Mouse (Mus musculus) lung, embryonic 16.5 days (tissue): ENCODE data around the gene Tsen2. TPM values are rescaled to one million over a fixed set of nuclear protein-coding genes. Genes with fewer than 3 reads are reported as not detected.
A peak's percentile ranks its signal among the peaks of the same experiment; 100 is the strongest.

Experiments used
- ATAC-seq: fragments of 200-750 bp; cut with Nextera tagmentation; 2 replicates; pipeline ENCODE4 v1.8.0; 2017; ENCODE audit warnings: low read depth, mild to moderate bottlenecking, moderate library complexity
- H3K27ac ChIP-seq: fragments of 300-500 bp; sonication (generic); 2 replicates; pipeline ENCODE4 v1.5.1; 2014; ENCODE audit warnings: mild to moderate bottlenecking, control low read depth, low read length
- H3K27me3 ChIP-seq: fragments of 300-500 bp; sonication (generic); 2 replicates; pipeline ENCODE4 v1.6.1; 2014; ENCODE audit warnings: low read depth, low read length, mixed read lengths; ENCODE audit not compliant: control insufficient read depth, insufficient read depth
- H3K36me3 ChIP-seq: fragments of 300-500 bp; sonication (generic); 2 replicates; pipeline ENCODE4 v1.6.1; 2014; ENCODE audit warnings: low read length; ENCODE audit not compliant: control insufficient read depth, insufficient read depth
- H3K4me1 ChIP-seq: fragments of 300-500 bp; sonication (generic); replicated peaks from 2 replicates; pipeline ENCODE4 v1.6.1; 2014; ENCODE audit warnings: low read length, mixed read lengths; ENCODE audit not compliant: control insufficient read depth, insufficient read depth
- H3K4me2 ChIP-seq: fragments of 300-500 bp; sonication (generic); 2 replicates; pipeline ENCODE4 v1.6.1; 2014; ENCODE audit warnings: low read depth, low read length, control low read depth
- H3K4me3 ChIP-seq: fragments of 300-500 bp; sonication (generic); 2 replicates; pipeline ENCODE4 v1.5.1; 2014; ENCODE audit warnings: mild to moderate bottlenecking, low read length, control low read depth
- H3K9ac ChIP-seq: fragments of 300-500 bp; sonication (generic); 2 replicates; pipeline ENCODE4 v1.6.1; 2014; ENCODE audit warnings: low read length, control low read depth
- H3K9me3 ChIP-seq: fragments of 300-500 bp; sonication (generic); 2 replicates; pipeline ENCODE4 v1.6.1; 2016; ENCODE audit warnings: low read length; ENCODE audit not compliant: control insufficient read depth
- WGBS: fragments of 180-500 bp; shearing (Covaris S2); extraction: QIAGEN DNeasy Blood & Tissue Kit; methylation state at CpG from one replicate; pipeline ENCODE4 v1.1.7; 2014; 5-methylcytosine and 5-hydroxymethylcytosine counted together
- polyA plus RNA-seq: library from polyadenylated mRNA; unstranded; fragments of >200 nt; fragmentation: Nextera tagmentation; extraction: Ambion mirVana; gene quantifications from 2 replicates; pipeline ENCODE4 v1.2.1, GENCODE M21; 2015

The Tsen2 gene
- polyA plus RNA-seq, result 23.9 and 24.8 TPM in 2 replicates

DNA sequence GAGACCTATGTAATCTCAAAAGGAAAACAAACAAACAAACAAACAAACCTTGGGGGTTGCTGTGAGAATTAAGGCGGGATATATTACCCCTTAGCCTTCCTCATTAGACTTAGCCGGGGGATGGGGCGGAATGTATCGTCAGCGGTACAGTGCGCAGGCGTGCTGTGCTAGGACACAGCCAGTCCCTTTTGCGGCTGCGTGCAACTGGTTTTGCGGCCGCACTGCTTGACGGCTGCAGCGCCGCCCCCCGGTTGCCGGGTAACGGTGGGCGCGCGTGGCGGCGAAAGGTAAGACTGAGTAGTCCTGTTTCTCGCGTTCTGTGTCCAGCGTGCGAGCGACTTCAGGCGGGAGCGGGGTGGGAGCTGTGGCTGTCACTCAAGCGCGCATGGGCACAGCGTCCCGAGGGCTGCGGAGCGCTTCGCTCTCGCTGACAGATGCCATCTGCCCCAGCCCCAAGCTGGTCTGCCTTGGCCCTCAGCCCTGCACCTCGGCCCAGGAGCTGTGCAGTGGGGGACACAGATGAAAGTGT, at the start of gene Tsen2:
Gene Tsen2 (plus strand): TSS at position 223 of the 529 bp plus-strand sequence.
- H3K4me1 ChIP-seq, result peaks cover 9% of the 10 kb centered on the region; the same call in 1 of the 2 replicates
- H3K4me2 ChIP-seq, result peak within 1 kb of the TSS; percentile 72
- H3K27ac ChIP-seq, result peak within 1 kb of the TSS; percentile 78
- H3K9ac ChIP-seq, result peak within 1 kb of the TSS; percentile 92
- H3K9me3 ChIP-seq, result no peaks in the 10 kb centered on the region
- H3K27me3 ChIP-seq, result no peaks in the 10 kb centered on the region
- 0% methylated on average over 38 of the region's 38 CpGs for WGBS
- H3K4me3 ChIP-seq, result peak within 1 kb of the TSS; percentile 83
- peaks cover 4% of the 10 kb centered on the region; the same call in 1 of the 2 replicates for H3K36me3 ChIP-seq
- peak; percentile 95 for ATAC-seq

DNA sequence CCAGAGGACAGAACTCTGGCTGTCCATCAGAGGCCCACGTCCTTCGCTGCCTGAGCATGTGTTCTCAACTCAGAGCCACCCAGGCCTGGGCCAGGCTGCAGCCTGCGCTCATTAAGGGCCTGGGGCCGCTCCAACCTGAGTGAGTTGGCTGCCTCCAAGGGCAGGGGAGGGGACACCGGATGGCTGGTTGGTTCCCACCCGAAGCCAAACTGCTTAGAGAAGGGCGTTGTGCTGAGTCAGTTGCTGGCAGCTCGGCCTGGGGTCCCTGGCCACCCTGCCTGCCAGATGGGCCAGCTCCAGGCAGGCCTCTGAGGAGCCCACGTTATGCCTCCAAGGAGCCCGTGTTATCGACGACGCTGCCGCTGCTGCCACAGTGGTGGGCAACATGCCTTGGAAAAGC, 44.9 kb upstream of the Tsen2 start:
- H3K4me2 ChIP-seq, result no peak overlapping the region
- H3K36me3 ChIP-seq, result no peaks in the 10 kb centered on the region
- no peak overlapping the region for H3K4me3 ChIP-seq
- H3K27ac ChIP-seq, result no peak overlapping the region
- ATAC-seq, result peak; percentile 84
- no peak overlapping the region for H3K9ac ChIP-seq
- WGBS, result 47% methylated on average over 14 of the region's 14 CpGs
- no peaks in the 10 kb centered on the region for H3K9me3 ChIP-seq
- H3K27me3 ChIP-seq, result no peaks in the 10 kb centered on the region
- H3K4me1 ChIP-seq, result peaks cover 19% of the 10 kb centered on the region; the same call in 1 of the 2 replicates

DNA sequence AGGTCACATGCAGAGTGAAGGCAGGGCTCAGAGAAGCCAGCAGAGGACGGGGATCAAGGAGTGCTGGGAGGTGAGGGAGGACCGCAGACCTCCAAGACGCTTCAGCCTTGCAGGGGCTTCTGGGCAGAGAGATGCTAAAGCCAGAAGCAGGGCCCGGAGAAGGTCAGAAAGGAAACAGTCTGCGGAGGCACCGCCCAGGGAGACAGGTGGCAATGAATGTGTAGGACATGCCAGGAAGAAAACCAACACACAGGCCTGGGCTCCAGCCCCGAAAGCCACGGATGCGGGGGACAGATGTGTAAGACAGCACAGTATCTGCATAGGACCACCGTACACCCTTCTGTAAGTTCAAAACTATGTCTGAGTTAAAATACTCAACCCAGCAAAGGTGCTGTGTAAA, 44.2 kb upstream of the Tsen2 start:
- 80% methylated on average over 10 of the region's 10 CpGs for WGBS

DNA sequence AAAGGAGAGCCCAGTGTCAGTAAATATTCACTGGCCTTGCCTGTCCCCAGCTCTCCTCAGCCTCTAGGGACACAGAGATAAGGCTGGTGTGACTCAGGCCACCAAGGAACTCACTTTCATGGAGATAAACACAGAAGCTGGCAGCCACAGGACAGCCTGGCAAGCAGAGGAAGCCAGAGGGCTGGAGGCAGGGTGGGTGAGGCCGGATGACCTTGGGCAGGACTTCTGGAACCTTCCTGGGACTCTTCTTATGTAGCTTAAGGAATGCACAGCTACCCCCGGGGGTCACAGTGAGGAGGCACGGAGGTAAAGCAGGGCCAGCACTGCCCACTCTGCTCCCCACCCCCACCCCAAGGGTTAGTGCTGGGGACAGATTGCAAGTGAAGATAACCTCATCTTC, 43.3 kb upstream of the Tsen2 start:
- Histone ChIP-seq H3K27ac (no peak overlapping the region), H3K4me1 (peaks cover 20% of the 10 kb centered on the region; the same call in 1 of the 2 replicates), H3K27me3 (no peaks in the 10 kb centered on the region), H3K9ac (no peak overlapping the region), H3K4me2 (no peak overlapping the region), H3K9me3 (no peaks in the 10 kb centered on the region), H3K4me3 (no peak overlapping the region), H3K36me3 (no peaks in the 10 kb centered on the region)
- no peak for ATAC-seq
- WGBS, result 35% methylated on average over 3 of the region's 3 CpGs

More for the DNA sequence above, 44.2 kb upstream of the Tsen2 start:
- no peaks in the 10 kb centered on the region for H3K9me3 ChIP-seq
- peaks cover 20% of the 10 kb centered on the region; the same call in 1 of the 2 replicates for H3K4me1 ChIP-seq
- no peak overlapping the region for H3K4me3 ChIP-seq
- no peak overlapping the region for H3K4me2 ChIP-seq
- no peaks in the 10 kb centered on the region for H3K36me3 ChIP-seq
- H3K9ac ChIP-seq, result no peak overlapping the region
- H3K27me3 ChIP-seq, result no peaks in the 10 kb centered on the region
- no peak overlapping the region for H3K27ac ChIP-seq
- no peak for ATAC-seq

DNA sequence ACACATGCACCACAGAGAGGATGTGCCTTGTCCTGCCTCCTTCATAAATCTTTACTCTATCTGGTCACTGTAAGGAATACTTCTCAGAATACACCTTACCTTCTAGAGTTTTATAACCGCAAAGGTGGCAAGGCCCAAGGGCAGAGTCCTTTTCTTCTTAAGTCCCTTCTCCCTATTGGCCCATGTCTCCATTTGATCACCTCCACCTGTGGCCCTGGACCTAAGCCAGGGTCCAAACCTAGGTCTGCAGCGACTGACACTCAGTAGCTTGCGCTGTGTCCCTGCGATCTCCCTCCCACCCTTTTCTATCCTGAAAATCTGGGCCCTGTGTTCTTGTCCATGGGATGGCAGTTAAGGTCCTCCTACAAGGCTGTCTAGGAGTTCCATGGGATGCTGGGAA, 41.4 kb upstream of the Tsen2 start:
- 95% methylated on average over 4 of the region's 4 CpGs for WGBS
- ATAC-seq, result no peak
- no peak overlapping the region for H3K27ac ChIP-seq

DNA sequence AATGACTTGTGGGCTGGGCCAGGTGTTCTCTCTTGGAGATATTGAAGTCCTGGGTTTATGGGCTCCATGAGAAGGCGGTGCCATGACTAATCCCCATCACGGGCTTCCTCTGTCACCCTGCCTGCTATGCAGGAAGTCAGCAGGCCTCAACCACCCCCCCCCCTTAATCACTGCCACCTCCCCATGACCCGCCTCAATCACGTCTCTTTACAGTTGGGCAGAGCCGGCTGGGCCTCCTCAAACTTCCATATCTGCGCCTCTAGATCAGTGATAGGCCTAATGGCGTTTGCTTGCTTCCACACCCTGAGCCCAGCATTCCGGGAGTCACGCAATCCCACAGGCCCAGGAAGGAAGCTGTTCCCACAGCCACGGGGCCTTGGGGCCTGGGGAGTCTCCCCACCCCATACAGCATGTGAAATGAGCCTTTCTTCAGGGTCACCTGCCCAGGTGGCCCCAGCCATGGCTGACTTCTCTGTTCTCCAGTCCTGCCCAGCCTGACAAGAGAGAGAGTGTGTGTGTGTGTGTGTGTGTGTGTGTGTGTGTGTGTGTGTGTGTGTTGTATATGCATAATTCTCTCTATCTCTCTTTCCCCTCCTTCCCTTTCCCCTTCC, 40.8 kb upstream of the Tsen2 start:
- peaks cover 20% of the 10 kb centered on the region; the same call in 1 of the 2 replicates for H3K4me1 ChIP-seq
- 52% methylated on average over 10 of the region's 10 CpGs for WGBS
- no peak overlapping the region for H3K9ac ChIP-seq
- H3K4me2 ChIP-seq, result no peak overlapping the region
- H3K4me3 ChIP-seq, result no peak overlapping the region
- H3K27ac ChIP-seq, result no peak overlapping the region
- H3K9me3 ChIP-seq, result no peaks in the 10 kb centered on the region
- peak; percentile 12; the same call in 1 of the 2 replicates for ATAC-seq
- H3K27me3 ChIP-seq, result no peaks in the 10 kb centered on the region
- H3K36me3 ChIP-seq, result no peaks in the 10 kb centered on the region

More for the DNA sequence above, 41.4 kb upstream of the Tsen2 start:
- H3K4me3 ChIP-seq, result no peak overlapping the region
- no peaks in the 10 kb centered on the region for H3K36me3 ChIP-seq
- H3K4me1 ChIP-seq, result peaks cover 20% of the 10 kb centered on the region; the same call in 1 of the 2 replicates
- no peak overlapping the region for H3K4me2 ChIP-seq
- H3K27me3 ChIP-seq, result no peaks in the 10 kb centered on the region
- H3K9ac ChIP-seq, result no peak overlapping the region
- no peaks in the 10 kb centered on the region for H3K9me3 ChIP-seq

DNA sequence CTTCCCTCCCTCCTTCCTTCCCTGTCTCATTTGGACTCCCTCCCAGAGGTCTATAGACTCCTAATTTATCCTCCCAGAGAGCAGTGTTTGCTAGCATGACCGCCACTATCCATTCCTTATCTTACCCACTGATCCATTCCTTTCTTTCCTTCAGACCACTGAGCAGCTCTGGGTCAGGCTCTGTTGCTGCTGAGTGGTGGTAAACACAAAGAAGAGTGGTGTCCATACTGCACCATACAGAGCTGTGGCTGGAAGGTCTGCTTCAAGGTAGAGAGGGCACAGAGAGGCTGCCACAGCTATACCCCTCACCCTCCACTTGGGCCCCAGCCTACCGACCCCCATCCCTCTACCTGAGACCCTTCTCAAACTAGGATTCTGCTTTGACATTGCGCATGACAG, 40.3 kb upstream of the Tsen2 start:
- Histone ChIP-seq H3K4me3 (no peak overlapping the region), H3K36me3 (no peaks in the 10 kb centered on the region), H3K9me3 (no peaks in the 10 kb centered on the region), H3K27ac (no peak overlapping the region), H3K4me1 (peaks cover 19% of the 10 kb centered on the region; the same call in 1 of the 2 replicates), H3K27me3 (no peaks in the 10 kb centered on the region), H3K4me2 (no peak overlapping the region), H3K9ac (no peak overlapping the region)
- WGBS, result 56% methylated on average over 3 of the region's 3 CpGs
- peak; percentile 74 for ATAC-seq

DNA sequence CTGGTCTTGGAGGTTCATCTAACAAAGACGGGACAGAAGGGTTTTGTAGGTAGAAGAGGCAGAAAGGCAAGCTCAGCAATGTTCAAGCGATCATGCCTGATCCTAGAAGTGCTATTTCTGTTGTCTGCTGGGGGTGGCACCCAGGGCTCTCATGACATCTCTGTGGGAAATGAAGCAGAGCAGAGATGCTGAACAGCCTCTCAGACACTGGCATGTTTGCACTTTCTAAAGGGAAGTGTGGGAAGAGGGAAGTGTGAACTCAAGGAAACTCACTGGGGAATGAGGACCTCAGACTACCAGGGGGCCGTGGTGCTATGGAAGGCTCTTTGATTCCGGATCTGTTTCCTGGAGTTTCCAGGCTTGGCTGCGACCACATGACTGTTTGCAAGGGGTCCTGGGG, 39.5 kb upstream of the Tsen2 start:
- ATAC-seq, result no peak
- H3K4me3 ChIP-seq, result no peak overlapping the region
- H3K27me3 ChIP-seq, result no peaks in the 10 kb centered on the region
- H3K9me3 ChIP-seq, result no peaks in the 10 kb centered on the region
- H3K36me3 ChIP-seq, result no peaks in the 10 kb centered on the region
- no peak overlapping the region for H3K4me2 ChIP-seq
- 73% methylated on average over 5 of the region's 5 CpGs for WGBS
- no peak overlapping the region for H3K9ac ChIP-seq
- H3K27ac ChIP-seq, result no peak overlapping the region; the same call in 1 of the 2 replicates
- H3K4me1 ChIP-seq, result peaks cover 15% of the 10 kb centered on the region; the same call in 1 of the 2 replicates

DNA sequence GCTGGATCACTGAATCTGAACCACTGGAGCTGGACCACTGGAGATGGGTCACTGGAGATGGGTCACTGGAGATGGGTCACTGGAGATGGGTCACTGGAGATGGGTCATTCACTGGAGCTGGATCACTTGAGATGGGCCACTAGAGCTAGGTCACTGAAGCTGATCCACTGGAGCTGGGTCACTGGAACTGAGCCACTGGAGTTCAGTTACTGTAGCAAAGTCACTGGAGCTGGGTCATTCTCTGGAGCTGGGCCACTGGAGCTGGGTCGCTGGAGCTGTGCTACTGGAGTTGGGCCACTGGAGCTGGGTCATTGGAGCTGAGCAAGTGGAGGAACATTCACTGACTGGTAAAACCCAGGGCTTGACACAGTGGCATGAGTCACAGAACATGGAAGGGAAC, 38.0 kb upstream of the Tsen2 start:
- no peak for ATAC-seq
- no peak overlapping the region for H3K27ac ChIP-seq
- H3K9me3 ChIP-seq, result no peaks in the 10 kb centered on the region
- H3K4me3 ChIP-seq, result no peak overlapping the region
- no peaks in the 10 kb centered on the region for H3K36me3 ChIP-seq
- WGBS, result 88% methylated on average over 1 of the region's 1 CpGs
- no peaks in the 10 kb centered on the region for H3K27me3 ChIP-seq
- H3K9ac ChIP-seq, result no peak overlapping the region
- no peak overlapping the region for H3K4me2 ChIP-seq
- peaks cover 10% of the 10 kb centered on the region; the same call in 1 of the 2 replicates for H3K4me1 ChIP-seq
